ENCODE assay signal across 19 mouse cellular contexts in the genomic region with DNA sequence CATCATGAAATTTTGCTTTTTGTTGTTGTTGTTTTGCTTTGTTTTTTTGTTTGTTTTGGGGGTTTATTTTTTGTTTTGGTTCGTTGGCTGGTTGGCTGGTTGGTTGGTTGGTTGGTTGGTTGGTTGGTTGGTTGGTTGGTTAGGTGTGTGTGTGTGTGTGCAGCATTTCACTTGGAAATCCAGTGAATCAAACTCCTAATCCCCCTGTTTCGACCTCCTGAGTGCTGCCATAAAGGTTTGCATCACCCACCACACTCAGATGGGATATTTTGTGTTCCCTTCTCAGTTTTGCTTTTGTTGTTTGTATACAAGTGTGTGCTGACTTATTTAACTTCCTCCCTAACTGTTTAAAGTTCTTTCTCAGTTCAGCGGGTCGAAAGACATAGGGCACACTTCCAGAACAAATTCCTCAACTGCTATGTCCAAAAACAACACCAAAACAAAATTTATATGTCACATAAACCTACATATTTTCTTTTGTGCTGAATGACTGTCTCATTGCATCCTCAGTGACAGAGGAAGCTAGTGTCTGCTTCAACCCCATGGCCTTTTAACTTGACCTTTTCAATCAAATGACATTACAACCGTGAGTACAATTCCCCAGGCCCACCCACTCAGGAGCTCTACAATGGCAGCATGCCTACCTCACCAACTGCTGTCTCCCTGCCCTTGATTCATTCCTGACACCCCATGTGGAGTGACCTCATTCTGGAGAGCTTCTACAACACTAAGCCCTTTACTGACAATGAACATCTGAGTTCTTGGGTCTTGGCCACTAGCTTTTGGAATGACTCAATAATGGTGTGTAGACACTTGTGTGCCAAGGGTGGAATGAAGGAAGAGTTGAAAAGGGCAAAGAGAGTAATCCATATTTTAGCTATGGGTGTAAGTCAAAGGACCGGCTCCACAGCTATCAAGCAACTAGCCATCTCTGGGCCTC. TPM values are rescaled to one million over a fixed set of nuclear protein-coding genes. Genes with fewer than 3 reads are reported as not detected.
DNase-seq lines count a peak whose midpoint lies in the region; ATAC-seq and TF ChIP-seq lines count a peak whose summit lies in the region.
"Had no signal": no experiment of that assay in that cellular context is flagged by ENCODE, and none has a peak within 500 bp of the region (broad histone marks: within the 10 kb centered on the region; RNA-seq: fewer than 3 reads in every experiment).

No protein-coding gene starts in this region.

- ATAC-seq in kidney, embryonic 14.5 days (ENCODE audit: low FRiP score, low TSS enrichment) = no peak
- 0 out of 2 replicates have a peak, but pooled peaks have one; percentile 13 for ATAC-seq in lung, embryonic 16.5 days (ENCODE audit: low read depth)
- ATAC-seq: forebrain, embryonic 15.5 days had no signal

- no peak overlapping the region for H3K9ac ChIP-seq in kidney, embryonic 14.5 days (ENCODE audit: low read depth, low read length)
- no peak overlapping the region for H3K9ac ChIP-seq in lung, embryonic 16.5 days (ENCODE audit: low read length)
- H3K9ac ChIP-seq: forebrain, embryonic 15.5 days; heart, embryonic 13.5 days; limb, embryonic 12.5 days; liver, embryonic 14.5 days had no signal

- intact Hi-C loops in heart, postnatal 25 days (cut with DNase I) = no loop called here

- no peak overlapping the region for H3K4me2 ChIP-seq in kidney, embryonic 14.5 days (replicated peaks; ENCODE audit: low read depth, low read length)
- no peak overlapping the region for H3K4me2 ChIP-seq in lung, embryonic 16.5 days (ENCODE audit: low read depth, low read length)
- H3K4me2 ChIP-seq: forebrain, embryonic 15.5 days; heart, embryonic 13.5 days; limb, embryonic 12.5 days had no signal

- H3K36me3 ChIP-seq in kidney, embryonic 14.5 days (ENCODE audit: control insufficient read depth, insufficient read depth, low read length) = no peaks in the 10 kb centered on the region
- H3K36me3 ChIP-seq in lung, embryonic 16.5 days (ENCODE audit: control insufficient read depth, insufficient read depth, low read length) = no peaks in the 10 kb centered on the region
- H3K36me3 ChIP-seq: forebrain, embryonic 15.5 days; G1E; heart, embryonic 13.5 days; limb, embryonic 12.5 days had no signal

- no peaks in the 10 kb centered on the region for H3K27me3 ChIP-seq in kidney, embryonic 14.5 days (ENCODE audit: control insufficient read depth, insufficient read depth, low read length)
- H3K27me3 ChIP-seq in lung, embryonic 16.5 days (ENCODE audit: control insufficient read depth, insufficient read depth, low read depth, low read length) = no peaks in the 10 kb centered on the region
- H3K27me3 ChIP-seq: forebrain, embryonic 15.5 days had no signal

- WGBS in kidney, embryonic 14.5 days = 63% methylated on average over 6 of the region's 6 CpGs
- WGBS in lung, embryonic 16.5 days = 58% methylated on average over 6 of the region's 6 CpGs
- 53% methylated on average over 6 of the region's 6 CpGs for WGBS in lung, adult 2 months

- no peak for TF ChIP-seq POLR2A in lung, adult 2 months (IDR thresholded peaks at IDR 0.05; ENCODE audit: borderline replicate concordance, extremely low read depth, low read depth, low read length)

- peak overlapping the region; percentile 47; the same call in 1 of the 2 replicates for H3K27ac ChIP-seq in kidney, embryonic 14.5 days (ENCODE audit: low read depth, low read length)
- H3K27ac ChIP-seq in lung, embryonic 16.5 days (ENCODE audit: low read length) = no peak overlapping the region
- H3K27ac ChIP-seq: forebrain, embryonic 15.5 days; limb, embryonic 12.5 days; liver, embryonic 14.5 days had no signal

- peak; percentile 91 for DNase-seq in heart, adult 11 months
- DNase-seq in heart, postnatal 25 days (ENCODE audit: low spot score) = no peak
- DNase-seq in kidney, postnatal 25 days = no peak
- no peak for DNase-seq in lung, adult 2 months
- DNase-seq in retina, embryonic 14.5 days (ENCODE audit: low spot score) = peak; percentile 10
- DNase-seq: cerebellum, adult 18-20 months; cerebellum, postnatal 25 days; embryo, embryonic 11 days; gastrocnemius, postnatal 36 days; thymus, postnatal 14 days had no signal

- H3K4me3 ChIP-seq in kidney, embryonic 14.5 days (ENCODE audit: low read length) = no peak overlapping the region
- H3K4me3 ChIP-seq in lung, embryonic 16.5 days (ENCODE audit: low read length) = no peak overlapping the region
- H3K4me3 ChIP-seq in lung, adult 2 months (replicated peaks; ENCODE audit: extremely low read depth, low read depth, low read length) = no peak overlapping the region
- H3K4me3 ChIP-seq: forebrain, embryonic 15.5 days; heart, embryonic 13.5 days; limb, embryonic 12.5 days had no signal

- peaks cover 11% of the 10 kb centered on the region; the same call in 1 of the 2 replicates for H3K4me1 ChIP-seq in kidney, embryonic 14.5 days (ENCODE audit: control insufficient read depth, insufficient read depth, low read length)
- peaks cover 14% of the 10 kb centered on the region for H3K4me1 ChIP-seq in lung, embryonic 16.5 days (replicated peaks; ENCODE audit: control insufficient read depth, insufficient read depth, low read length)
- no peaks in the 10 kb centered on the region; the same call in none of the 2 replicates for H3K4me1 ChIP-seq in lung, adult 2 months (ENCODE audit: control insufficient read depth, insufficient read depth, low read length)

- TF ChIP-seq CTCF in lung, adult 2 months (IDR thresholded peaks at IDR 0.05; ENCODE audit: insufficient read depth, low read length) = no peak

- H3K9me3 ChIP-seq in kidney, embryonic 14.5 days (ENCODE audit: control insufficient read depth, low read length) = no peaks in the 10 kb centered on the region
- H3K9me3 ChIP-seq in lung, embryonic 16.5 days (ENCODE audit: control insufficient read depth, low read length) = no peaks in the 10 kb centered on the region
- H3K9me3 ChIP-seq: forebrain, embryonic 15.5 days; G1E; heart, embryonic 13.5 days; limb, embryonic 12.5 days had no signal

RNA-seq across cellular contexts. Expression of a gene that starts 2.9 kb away (rescaled TPM):
- total RNA-seq in heart, postnatal 25 days (2021) = 1 to 10 TPM; 6.7 to 6.9 TPM
- polyA plus RNA-seq in kidney, embryonic 14.5 days (2014; fragmentation: Nextera tagmentation; extraction: Ambion mirVana) = 13.4 and 17.9 TPM in 2 replicates
- polyA plus RNA-seq in lung, embryonic 16.5 days (2015; fragmentation: Nextera tagmentation; extraction: Ambion mirVana) = 3.4 and 4.1 TPM in 2 replicates
- 35.1 and 62.4 TPM in 2 replicates for polyA plus RNA-seq in lung, adult 2 months (2012; rRNA removed)
- total RNA-seq: G1E; megakaryocyte-erythroid progenitor cell, adult 5-6 weeks; monocyte, adult 5-6 weeks had no signal
- polyA plus RNA-seq: G1E had no signal

RNA-seq across cellular contexts. Expression of a gene that starts 37.6 kb away (rescaled TPM):
- 10 to 100 TPM; 26.2 to 27.0 TPM for total RNA-seq in heart, postnatal 25 days (2021)
- 58.2 and 65.2 TPM in 2 replicates for polyA plus RNA-seq in kidney, embryonic 14.5 days (2014; fragmentation: Nextera tagmentation; extraction: Ambion mirVana)
- polyA plus RNA-seq in lung, embryonic 16.5 days (2015; fragmentation: Nextera tagmentation; extraction: Ambion mirVana) = 52.2 and 58.0 TPM in 2 replicates
- polyA plus RNA-seq in lung, adult 2 months (2012; rRNA removed) = 3.2 and 6.0 TPM in 2 replicates

RNA-seq across cellular contexts. Expression of a gene that starts 45.1 kb away (rescaled TPM):
- total RNA-seq in heart, postnatal 25 days (2021) = 10 to 100 TPM; 64.3 to 73.1 TPM
- 105 and 129 TPM in 2 replicates for polyA plus RNA-seq in kidney, embryonic 14.5 days (2014; fragmentation: Nextera tagmentation; extraction: Ambion mirVana)
- 91.5 and 98.6 TPM in 2 replicates for polyA plus RNA-seq in lung, embryonic 16.5 days (2015; fragmentation: Nextera tagmentation; extraction: Ambion mirVana)
- polyA plus RNA-seq in lung, adult 2 months (2012; rRNA removed) = 4.3 and 15.4 TPM in 2 replicates

RNA-seq across cellular contexts. Expression of a gene that starts 57.4 kb away (rescaled TPM):
- 1 to 10 TPM; 2.3 to 3.5 TPM for total RNA-seq in heart, postnatal 25 days (2021)
- 25.8 and 31.1 TPM in 2 replicates for polyA plus RNA-seq in kidney, embryonic 14.5 days (2014; fragmentation: Nextera tagmentation; extraction: Ambion mirVana)
- 19.6 and 20.0 TPM in 2 replicates for polyA plus RNA-seq in lung, embryonic 16.5 days (2015; fragmentation: Nextera tagmentation; extraction: Ambion mirVana)
- 3.7 and 3.8 TPM in 2 replicates for polyA plus RNA-seq in lung, adult 2 months (2012; rRNA removed)
- total RNA-seq: monocyte, adult 5-6 weeks had no signal
- polyA plus RNA-seq: G1E had no signal

Comparison
In these comparisons a context has a peak if more than half of its experiments do, and no peak if none do; other contexts are left out.
1. DNase-seq: peak in heart, adult 11 months (single experiment) and retina, embryonic 14.5 days (single experiment); none in heart, postnatal 25 days (single experiment), kidney, postnatal 25 days (0 of 2) and lung, adult 2 months (single experiment).